Mouse (Mus musculus): ENCODE results near the gene Pias4. TPM values are rescaled to one million over a fixed set of nuclear protein-coding genes. Genes with fewer than 3 reads are reported as not detected.
A peak's percentile ranks its signal among the peaks of the same experiment; 100 is the strongest.
"Not testable (repeated sequence)": the region's sequence is repeated elsewhere in the genome, so short reads cannot be mapped to it uniquely, and the experiment has no call there.

The Pias4 gene
- total RNA-seq, 1 experiment from 2014 or later: 40.5 TPM

- ATAC-seq (ENCODE audit: extremely low read depth, insufficient number of reproducible peaks, low FRiP score, poor library complexity, severe bottlenecking): no peak
These were observed 8.3 kb upstream of the Pias4 start for GRCm38 (mm10) chr10:81175936-81176465.

GRCm38 (mm10) chr10:81175345-81175701 lies 7.6 kb upstream of the Pias4 start:
- ATAC-seq (ENCODE audit: extremely low read depth, insufficient number of reproducible peaks, low FRiP score, poor library complexity, severe bottlenecking): not testable (repeated sequence)

GRCm38 (mm10) chr10:81174617-81175344 lies 7.1 kb upstream of the Pias4 start:
- ATAC-seq (ENCODE audit: extremely low read depth, insufficient number of reproducible peaks, low FRiP score, poor library complexity, severe bottlenecking): peak; percentile 66

GRCm38 (mm10) chr10:81173132-81173531 lies 5.4 kb upstream of the Pias4 start:
- ATAC-seq (ENCODE audit: extremely low read depth, insufficient number of reproducible peaks, low FRiP score, poor library complexity, severe bottlenecking): peak; percentile 20; the same call in 1 of the 2 replicates

GRCm38 (mm10) chr10:81169411-81169900 lies 1.7 kb upstream of the Pias4 start:
- ATAC-seq (ENCODE audit: extremely low read depth, insufficient number of reproducible peaks, low FRiP score, poor library complexity, severe bottlenecking): peak; percentile 24

GRCm38 (mm10) chr10:81168521-81169244 lies 960 bp upstream of the Pias4 start:
- ATAC-seq (ENCODE audit: extremely low read depth, insufficient number of reproducible peaks, low FRiP score, poor library complexity, severe bottlenecking): peak; percentile 40; the same call in 1 of the 2 replicates

- ATAC-seq (ENCODE audit: extremely low read depth, insufficient number of reproducible peaks, low FRiP score, poor library complexity, severe bottlenecking): no peak
These were observed 336 bp upstream of the Pias4 start for GRCm38 (mm10) chr10:81168087-81168431.

- ATAC-seq (ENCODE audit: extremely low read depth, insufficient number of reproducible peaks, low FRiP score, poor library complexity, severe bottlenecking): no peak
These were observed 2.6 kb downstream of the Pias4 start for GRCm38 (mm10) chr10:81165118-81165517.

- ATAC-seq (ENCODE audit: extremely low read depth, insufficient number of reproducible peaks, low FRiP score, poor library complexity, severe bottlenecking): peak; percentile 31
These were observed 5.4 kb downstream of the Pias4 start for GRCm38 (mm10) chr10:81162318-81162652.

GRCm38 (mm10) chr10:81161602-81162317 lies 6.0 kb downstream of the Pias4 start:
- peak; percentile 70 for ATAC-seq (ENCODE audit: extremely low read depth, insufficient number of reproducible peaks, low FRiP score, poor library complexity, severe bottlenecking)

- no peak for ATAC-seq (ENCODE audit: extremely low read depth, insufficient number of reproducible peaks, low FRiP score, poor library complexity, severe bottlenecking)
These were observed 13.0 kb downstream of the Pias4 start for GRCm38 (mm10) chr10:81154736-81155135.

- no peak for ATAC-seq (ENCODE audit: extremely low read depth, insufficient number of reproducible peaks, low FRiP score, poor library complexity, severe bottlenecking)
These were observed 13.4 kb downstream of the Pias4 start for GRCm38 (mm10) chr10:81154313-81154712.

GRCm38 (mm10) chr10:81152609-81153008 lies 15.1 kb downstream of the Pias4 start:
- ATAC-seq (ENCODE audit: extremely low read depth, insufficient number of reproducible peaks, low FRiP score, poor library complexity, severe bottlenecking): no peak

- no peak for ATAC-seq (ENCODE audit: extremely low read depth, insufficient number of reproducible peaks, low FRiP score, poor library complexity, severe bottlenecking)
These were observed 16.5 kb downstream of the Pias4 start for GRCm38 (mm10) chr10:81151261-81151660.

- ATAC-seq (ENCODE audit: extremely low read depth, insufficient number of reproducible peaks, low FRiP score, poor library complexity, severe bottlenecking): no peak
These were observed 21.4 kb downstream of the Pias4 start for GRCm38 (mm10) chr10:81146296-81146695.

- ATAC-seq (ENCODE audit: extremely low read depth, insufficient number of reproducible peaks, low FRiP score, poor library complexity, severe bottlenecking): no peak
These were observed 21.9 kb downstream of the Pias4 start for GRCm38 (mm10) chr10:81145778-81146177.

GRCm38 (mm10) chr10:81145307-81145706 lies 22.4 kb downstream of the Pias4 start:
- ATAC-seq (ENCODE audit: extremely low read depth, insufficient number of reproducible peaks, low FRiP score, poor library complexity, severe bottlenecking): no peak

- ATAC-seq (ENCODE audit: extremely low read depth, insufficient number of reproducible peaks, low FRiP score, poor library complexity, severe bottlenecking): no peak
These were observed 23.1 kb downstream of the Pias4 start for GRCm38 (mm10) chr10:81144667-81145066.

- no peak for ATAC-seq (ENCODE audit: extremely low read depth, insufficient number of reproducible peaks, low FRiP score, poor library complexity, severe bottlenecking)
These were observed 23.8 kb downstream of the Pias4 start for GRCm38 (mm10) chr10:81143845-81144437.

Measured in neutrophil, adult 5-6 weeks (primary cell).